Mouse (Mus musculus) embryo, embryonic 11.5 days (tissue): ENCODE results near the gene Fam151b.

Experiments used
- DNase-seq: peaks from one replicate; pipeline ENCODE4 v3.0.0-alpha.2; 2012; ENCODE audit warnings: low read depth, low spot score

The Fam151b gene

GRCm38 (mm10) chr13:92419630-92420029, 64.2 kb downstream of the Fam151b start:
- no peak for DNase-seq

- no peak for DNase-seq
Measured at GRCm38 (mm10) chr13:92410486-92410885, 73.3 kb downstream of the Fam151b start.

- DNase-seq = no peak
Measured at GRCm38 (mm10) chr13:92403496-92403895, 80.3 kb downstream of the Fam151b start.

GRCm38 (mm10) chr13:92402063-92402462, 81.8 kb downstream of the Fam151b start:
- no peak for DNase-seq
